Mouse (Mus musculus): ENCODE results near the gene Slc35f6.

The Slc35f6 gene

DNA sequence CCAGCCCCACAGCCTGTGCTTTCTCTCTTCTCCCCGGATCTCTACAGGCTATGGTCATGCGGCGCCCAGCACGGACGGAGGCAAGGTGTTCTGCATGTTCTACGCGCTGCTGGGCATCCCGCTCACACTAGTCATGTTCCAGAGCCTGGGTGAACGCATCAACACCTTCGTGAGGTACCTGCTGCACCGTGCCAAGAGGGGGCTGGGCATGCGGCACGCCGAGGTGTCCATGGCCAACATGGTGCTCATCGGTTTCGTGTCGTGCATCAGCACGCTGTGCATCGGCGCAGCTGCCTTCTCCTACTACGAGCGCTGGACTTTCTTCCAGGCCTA, 25.9 kb upstream of the Slc35f6 start:
- no peak for DNase-seq

DNA sequence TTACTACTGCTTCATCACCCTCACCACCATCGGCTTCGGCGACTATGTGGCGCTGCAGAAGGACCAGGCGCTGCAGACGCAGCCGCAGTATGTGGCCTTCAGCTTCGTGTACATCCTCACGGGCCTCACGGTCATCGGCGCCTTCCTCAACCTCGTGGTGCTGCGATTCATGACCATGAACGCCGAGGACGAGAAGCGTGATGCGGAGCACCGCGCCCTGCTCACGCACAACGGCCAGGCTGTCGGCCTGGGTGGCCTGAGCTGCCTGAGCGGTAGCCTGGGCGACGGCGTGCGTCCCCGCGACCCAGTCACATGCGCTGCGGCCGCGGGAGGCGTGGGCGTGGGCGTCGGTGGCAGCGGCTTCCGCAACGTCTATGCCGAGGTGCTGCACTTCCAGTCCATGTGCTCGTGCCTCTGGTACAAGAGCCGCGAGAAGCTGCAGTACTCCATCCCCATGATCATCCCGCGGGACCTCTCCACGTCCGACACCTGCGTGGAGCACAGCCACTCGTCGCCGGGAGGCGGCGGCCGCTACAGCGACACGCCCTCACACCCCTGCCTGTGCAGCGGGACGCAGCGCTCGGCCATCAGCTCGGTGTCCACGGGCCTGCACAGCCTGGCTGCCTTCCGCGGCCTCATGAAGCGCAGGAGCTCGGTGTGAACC, 25.4 kb upstream of the Slc35f6 start:
- peak; percentile 24 for DNase-seq

DNA sequence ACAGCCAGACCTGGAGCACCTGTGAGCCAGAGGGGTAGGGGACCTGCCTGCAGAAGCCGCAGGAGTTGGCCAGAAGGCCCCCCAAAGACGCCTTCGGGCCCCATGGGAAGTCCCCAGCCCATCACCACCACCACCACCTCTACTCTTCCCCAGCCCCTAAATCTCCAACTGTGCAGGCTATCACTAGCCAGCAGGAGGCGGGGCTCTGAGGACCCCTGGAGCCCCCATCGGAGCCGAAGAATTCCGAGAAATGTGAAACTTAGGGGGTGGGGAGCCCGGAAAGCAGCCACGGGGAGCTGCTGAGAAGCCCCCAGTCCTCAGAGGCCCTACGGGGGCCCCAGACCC, 24.9 kb upstream of the Slc35f6 start:
- no peak for DNase-seq

DNA sequence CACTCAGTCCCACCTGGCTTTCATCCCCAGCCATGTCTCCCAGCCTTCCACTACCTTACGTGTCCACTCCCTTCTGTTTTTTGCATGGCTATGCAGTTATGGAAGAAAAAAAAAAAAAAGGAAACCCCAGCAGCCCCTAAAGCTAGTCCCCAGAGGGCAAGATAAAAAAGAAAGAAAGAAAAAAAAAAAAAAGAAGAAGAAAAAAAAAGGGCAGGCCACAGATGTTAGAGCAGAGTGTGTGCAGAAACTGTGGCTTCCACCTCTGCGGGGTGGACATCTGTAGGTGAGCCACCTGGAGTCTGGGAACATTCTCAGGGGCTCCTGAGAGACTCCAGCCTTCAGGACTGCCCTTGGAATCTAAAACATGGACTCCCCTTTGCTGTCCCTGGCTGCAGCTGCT, 24.4 kb upstream of the Slc35f6 start:
- no peak for DNase-seq

DNA sequence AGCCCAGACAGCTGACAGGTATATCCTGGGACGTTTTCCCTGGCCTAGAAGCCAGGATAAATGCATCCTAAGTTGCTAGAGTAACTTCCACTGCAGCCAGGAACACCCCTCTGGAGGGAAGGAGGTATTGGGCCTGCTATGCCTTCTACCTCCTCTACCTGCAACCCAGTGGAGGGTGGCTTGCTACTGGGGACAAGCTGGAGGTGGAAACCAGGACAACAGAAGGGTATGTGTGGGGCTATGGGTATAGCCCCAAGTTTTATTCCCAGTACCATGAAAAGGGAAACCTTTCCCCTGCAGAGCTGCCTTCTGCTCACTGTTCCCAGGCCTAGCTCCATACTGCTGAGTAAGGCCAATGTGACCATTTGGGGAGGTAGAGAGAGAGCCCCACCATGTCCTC, 23.4 kb upstream of the Slc35f6 start:
- no peak for DNase-seq

DNA sequence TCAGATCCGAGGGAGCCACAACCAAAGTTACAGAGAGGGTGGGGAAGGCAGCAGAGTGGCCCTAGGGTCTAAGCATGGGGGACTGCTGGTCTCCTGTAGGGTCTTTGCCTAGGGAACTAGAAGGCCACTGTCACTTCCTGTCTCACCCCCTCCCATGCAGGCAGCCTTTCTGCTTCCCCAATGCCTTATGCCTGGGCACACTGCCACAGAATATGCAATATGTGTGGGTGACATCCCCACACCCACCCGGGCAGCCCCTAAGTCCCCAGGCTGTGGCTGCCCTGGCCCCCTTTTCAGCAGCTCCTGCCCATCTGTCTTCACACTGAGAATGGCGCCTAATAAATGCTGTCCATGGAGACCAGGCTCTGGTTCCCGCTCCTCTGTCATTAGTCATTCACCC, 22.8 kb upstream of the Slc35f6 start:
- no peak for DNase-seq

DNA sequence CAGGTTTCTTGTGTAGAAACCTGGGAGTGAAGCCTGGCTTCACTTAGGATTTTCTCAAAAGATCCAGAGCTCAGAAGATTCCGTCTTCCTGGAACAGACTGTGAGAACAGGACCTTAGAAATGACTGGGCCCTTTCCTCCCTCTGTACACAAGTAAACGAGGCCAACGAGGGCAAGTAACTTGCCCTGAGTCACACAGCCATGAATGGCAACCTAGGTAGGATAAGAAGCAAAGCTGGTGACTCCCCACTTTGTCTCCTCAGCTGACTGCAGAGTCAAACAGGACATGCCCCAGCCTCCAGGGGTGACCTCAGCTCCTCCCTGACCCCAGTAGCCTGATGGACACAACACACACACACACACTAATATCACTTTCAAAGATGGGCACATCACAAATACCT, 22.4 kb upstream of the Slc35f6 start:
- DNase-seq = no peak

DNA sequence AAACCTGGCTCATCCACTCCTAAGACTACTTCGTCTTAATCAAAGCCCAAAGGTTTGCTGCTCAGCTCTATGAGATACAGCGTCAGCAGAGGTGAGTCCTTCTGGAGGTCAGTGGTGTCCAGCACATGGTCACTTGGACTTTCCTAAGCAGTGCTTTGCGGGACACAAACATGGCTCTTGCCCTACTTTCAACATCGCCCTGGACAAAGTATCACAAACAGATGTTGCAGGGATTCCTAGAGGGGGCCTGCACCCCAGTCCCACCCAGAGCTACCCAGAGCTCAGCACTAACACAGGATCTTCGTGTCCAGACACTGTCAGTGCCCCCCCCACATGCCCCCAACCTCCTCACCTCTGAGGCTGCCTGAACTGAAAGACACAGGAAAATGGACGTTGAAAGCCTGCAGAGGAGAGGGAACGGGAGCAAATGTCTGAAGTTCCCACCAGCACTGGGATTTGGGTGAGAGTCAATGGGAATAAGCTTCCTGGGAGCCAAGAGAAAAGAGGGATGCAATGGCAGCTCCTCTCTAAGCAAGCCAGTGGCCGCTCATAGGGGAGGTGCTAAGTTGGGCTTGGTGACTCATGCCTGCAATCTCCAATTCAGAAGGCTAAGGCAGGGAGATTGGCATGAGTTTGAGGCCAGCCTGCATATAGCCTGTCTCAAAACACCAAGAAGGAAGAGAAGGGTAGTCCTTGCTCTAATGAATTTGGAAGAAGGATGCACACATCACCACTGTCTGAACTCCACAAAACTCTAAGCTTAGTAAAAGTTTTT, 21.2 kb upstream of the Slc35f6 start:
- DNase-seq = no peak

DNA sequence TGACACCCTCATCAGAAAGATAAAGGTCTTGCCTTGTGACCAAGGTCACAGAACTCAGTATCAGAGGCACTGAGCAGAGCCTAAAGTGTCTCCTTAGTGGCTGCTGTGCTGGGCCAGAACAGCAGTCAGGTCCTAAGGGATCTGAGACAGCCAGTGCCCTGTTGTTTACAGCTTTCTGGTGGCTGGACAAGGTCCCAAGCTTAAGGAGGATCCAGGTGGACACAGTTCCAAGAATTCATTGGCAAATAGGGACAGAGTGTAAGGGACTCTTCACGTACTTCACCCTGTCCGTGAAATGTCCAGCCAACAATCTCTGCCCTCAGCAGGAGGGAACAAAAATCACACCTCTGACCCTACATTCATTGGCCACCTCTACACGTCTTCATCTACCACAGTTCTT, 19.2 kb upstream of the Slc35f6 start:
- no peak for DNase-seq

DNA sequence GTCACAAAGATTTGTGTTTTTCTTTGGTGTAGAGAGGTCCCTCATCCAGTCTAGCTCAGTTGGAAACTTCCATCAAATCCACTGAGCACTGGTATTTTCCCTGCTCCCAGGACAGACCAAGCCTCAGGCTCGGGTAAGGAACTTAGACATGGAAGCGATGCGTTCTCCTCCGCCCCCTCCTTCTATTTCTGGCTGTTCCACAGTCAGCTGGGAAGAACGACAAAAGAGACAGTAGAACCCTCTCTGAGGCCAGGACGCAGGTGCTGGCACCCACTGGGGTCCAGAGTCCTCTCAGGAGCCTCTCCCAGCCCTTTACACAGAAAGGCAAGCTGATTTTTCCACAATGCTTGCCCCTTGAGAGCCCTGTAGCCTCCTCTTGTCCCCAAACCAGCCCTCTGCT, 17.3 kb upstream of the Slc35f6 start:
- DNase-seq = no peak

DNA sequence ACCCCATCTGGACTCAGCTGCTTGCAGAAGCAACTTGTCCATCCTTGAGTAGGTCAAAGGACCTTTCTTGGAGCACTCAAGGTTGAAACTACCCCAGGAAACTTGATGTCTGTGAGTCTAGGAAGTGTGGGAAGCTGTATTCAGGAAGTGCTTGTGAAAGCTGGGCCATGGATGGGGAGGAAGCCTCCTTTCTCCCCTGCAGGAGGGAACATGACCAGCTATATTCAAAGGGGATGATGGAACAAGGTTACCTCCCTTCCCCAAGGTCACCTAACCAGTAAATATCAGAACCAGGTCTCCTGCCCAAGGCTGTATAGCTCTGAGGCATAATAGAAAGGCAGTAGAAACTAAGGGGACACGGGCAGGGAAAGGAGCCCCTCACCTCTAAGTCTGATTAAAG, 15.6 kb upstream of the Slc35f6 start:
- no peak for DNase-seq

DNA sequence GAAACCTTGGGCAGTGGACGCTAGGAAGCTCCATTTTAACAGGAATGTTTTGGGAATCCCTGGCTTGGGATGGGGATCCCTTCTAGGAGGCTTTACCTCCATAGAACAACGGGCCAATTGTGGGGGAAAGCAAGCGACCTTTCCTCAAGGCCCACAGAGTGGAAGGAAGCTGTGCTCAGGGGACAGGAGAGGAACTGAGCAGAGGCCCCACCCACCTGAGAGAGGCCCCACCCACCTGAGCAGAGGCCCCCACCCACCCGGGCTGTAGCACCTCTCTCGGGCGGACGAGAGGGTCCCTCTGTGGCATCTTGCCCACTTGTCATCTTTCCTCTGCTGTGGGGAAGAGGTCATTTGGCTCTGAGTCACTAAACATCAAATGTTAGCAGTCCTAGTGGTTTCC, 10.7 kb upstream of the Slc35f6 start:
- no peak for DNase-seq

DNA sequence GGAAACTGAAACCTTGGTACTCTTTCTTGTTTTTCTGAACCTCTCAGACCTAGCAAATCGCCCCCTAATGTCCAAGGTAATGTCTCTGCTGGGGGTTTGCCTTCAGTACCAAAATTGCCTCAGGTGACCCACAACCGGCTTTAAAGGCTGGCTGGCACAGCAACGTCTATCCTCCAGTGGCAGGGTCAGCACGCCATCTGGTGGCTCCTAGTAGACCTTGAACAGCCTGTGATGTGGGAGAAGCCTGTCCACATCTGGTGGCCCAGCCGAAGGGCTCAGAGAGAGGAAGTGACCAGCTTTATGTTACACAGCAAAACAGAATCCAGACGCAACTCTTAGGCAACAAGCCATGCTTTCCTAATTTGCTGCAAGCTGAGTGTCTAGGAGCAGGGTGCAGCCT, 9.7 kb upstream of the Slc35f6 start:
- peak; percentile 83 for DNase-seq

DNA sequence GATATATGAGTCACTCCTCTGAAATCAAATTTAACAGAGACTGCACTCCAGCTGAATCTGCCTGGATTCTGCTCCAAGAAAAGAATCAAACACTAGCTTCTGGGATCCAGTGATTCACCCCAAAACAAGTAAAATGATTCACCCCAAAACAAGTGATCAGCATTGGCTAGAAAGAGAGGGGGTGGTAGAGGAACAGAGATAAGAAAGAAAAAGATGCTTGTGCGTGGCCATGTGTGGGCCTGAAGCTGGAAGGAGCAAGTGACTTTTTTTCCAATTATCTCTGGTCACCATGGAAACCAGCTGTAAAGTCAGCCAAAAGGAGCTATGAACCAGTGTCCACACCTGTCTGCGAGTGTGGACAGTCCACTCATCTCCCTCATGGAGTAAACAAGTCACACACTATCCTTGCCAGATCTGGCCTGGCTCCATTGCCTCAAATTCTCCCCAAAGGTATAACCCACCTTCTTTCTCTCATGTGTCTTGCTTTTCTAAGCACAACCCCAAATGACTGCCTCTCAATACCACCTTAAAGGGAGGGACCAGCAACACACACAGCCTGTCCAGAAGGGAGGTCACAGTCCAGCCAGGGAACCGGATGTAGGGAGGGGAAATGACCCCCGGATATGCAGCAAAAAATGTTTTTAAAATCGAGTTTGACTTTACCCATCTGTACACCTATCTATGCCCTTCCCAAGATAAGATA, 4.1 kb upstream of the Slc35f6 start:
- DNase-seq = peak; percentile 53

DNA sequence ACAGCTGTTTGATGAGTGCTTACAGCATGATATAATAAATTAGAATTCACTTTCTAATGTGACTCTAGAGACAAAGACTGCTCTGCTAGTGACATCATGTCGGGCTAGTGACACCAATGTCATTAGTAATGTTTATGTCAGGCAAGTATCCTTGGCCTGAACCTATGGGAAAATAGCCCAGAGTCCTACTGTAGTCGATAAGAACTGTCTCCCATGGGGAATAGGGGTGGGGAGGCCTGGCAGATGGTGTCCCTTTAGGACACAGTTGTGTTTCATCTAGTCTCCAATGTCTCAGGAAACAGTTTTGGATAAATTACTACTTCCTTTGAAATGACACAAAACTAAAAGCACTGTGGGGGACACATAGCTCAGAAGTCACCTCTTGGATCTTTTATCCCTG, 1.7 kb upstream of the Slc35f6 start:
- no peak for DNase-seq

DNA sequence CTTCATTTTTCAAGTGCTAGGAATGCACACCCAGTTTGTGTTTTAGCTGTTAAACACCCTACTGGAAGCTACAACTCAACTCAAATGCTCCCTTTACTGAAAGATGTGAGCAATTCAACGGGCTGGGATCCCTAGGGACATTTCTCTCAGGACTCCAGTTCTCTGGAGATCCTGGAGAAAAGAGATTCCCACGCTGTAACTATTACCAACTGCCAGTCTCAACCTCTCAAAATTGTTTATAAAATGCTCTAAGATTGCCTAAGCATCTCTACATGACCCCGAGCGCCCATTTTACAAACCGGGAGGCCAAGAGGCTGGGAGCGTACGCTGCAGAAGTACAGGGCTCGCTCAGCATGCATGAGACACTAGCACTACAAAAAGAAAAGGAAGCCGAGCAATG, 337 bp upstream of the Slc35f6 start:
- DNase-seq = no peak

DNA sequence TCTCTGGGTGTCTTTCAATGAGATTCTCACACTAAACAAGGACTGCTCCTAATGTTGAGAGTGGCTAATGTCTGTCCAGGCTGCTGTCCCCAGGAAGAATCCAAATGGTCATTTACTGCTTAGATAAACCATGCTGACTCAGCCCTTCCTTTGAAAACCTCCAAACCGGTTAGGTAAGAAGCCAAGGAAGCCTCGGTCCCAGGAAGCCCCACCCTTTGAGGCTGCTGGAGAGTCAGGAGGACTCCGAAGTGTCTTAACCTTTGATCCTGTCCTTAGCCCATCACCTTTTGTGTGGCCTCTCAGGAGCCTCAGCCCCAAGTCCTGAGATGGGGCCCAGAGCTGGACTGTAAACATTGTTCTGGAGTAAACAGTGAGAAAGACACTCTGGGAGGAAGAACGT, 1.8 kb downstream of the Slc35f6 start:
- no peak for DNase-seq

DNA sequence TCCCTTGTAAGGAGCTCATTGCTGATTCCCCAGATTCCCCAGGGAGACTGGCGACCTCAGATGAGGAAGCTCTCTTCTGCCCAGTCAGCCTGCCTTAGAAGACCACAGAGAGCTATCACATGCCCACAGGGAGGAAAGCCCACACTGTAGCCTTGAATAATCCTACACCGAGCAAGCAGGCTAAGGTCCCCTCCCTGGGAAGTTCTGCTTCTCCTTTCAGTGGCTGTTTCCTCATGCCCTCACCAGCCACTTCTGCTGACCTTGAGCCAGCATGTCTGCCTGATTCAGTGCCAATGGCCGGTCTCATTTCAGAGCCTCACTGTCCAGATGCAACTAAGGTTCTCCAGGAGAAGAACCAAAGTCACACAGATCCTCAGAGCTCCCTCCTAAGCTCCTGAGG, 3.0 kb downstream of the Slc35f6 start:
- DNase-seq = peak; percentile 81

DNA sequence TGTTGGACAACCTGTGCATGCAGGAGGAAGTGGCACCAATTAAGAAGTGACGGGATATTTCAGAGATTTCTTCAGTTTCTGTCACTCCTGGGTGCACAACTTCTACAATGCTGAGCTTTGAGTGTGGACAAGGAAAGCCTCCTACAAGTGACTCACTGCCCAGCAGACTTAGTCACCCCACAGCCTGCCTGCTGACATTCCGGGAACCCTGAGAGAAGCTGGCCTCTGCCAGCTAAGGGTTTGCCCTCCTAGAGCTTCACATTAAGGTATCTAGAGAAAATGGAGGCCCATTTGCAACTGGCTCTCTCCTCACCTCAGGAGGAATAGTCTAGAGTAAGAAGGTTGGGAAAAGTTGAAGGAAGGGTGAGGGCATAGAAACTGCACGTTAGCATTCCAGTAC, 3.8 kb downstream of the Slc35f6 start:
- no peak for DNase-seq

DNA sequence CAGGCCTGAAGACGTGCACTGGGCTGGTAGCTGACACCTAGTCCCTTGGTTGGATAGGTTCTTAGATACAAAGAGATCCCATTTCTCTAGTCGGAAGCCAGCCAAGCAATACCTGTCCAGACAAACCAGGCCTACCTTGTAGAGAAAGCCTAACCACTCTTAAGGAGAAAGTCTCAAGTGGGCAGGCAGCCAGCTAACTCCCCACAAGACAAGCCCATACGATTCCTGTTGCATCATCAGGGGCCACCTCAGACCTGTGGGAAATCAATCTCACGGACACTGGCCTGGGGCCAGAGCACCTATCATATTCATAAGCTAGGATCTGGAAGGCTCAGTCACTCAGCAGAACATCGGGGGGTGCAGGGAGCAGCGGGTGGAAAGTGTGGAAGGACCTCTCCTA, 5.5 kb downstream of the Slc35f6 start:
- no peak for DNase-seq

DNA sequence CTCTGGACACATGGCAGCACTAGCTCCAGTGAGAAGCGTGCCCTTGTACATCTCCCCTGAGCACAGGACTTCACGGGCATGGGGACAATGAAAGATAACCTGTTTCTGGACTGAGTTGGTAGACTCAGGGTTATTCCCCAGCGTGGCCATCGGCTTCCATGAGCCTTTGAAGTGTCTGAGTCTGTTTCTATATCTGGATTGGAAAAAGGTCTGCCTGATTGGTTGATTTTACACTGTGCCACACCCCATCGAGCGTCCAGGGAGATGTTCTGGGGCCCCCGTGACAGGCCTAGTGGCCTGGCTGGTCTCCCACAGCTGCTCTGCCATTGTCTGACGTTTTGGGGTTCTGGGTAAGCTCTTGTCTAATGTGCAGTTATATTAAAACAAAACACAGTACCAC, 7.3 kb downstream of the Slc35f6 start:
- DNase-seq = no peak

DNA sequence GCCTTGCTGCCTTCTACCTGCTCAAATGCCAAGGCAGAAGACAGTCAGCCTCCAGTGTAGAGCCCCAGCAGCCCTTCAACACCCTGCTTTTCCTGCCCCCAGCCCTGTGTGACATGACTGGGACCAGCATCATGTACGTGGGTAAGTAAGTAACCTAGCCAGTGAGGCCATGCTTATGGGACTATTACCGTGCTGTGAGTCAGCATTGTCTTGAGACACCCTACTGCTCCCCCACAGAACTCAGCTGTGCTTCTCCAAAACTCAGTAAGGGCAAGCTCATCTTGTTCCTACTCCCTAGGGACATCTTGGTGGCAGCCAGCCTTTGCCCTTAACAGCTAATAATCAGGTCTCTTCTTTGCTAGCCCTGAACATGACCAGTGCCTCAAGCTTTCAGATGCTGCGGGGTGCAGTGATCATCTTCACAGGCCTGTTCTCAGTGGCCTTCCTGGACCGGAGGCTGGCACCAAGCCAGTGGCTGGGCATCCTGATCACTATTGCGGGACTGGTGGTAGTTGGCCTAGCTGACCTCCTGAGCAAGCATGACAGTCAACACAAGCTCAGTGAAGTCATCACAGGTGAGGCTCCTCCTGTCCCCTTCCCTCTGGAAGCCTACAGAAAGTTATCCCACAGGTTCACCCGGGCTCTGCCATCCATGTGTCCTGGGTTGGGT, 7.9 kb downstream of the Slc35f6 start:
- DNase-seq = no peak

DNA sequence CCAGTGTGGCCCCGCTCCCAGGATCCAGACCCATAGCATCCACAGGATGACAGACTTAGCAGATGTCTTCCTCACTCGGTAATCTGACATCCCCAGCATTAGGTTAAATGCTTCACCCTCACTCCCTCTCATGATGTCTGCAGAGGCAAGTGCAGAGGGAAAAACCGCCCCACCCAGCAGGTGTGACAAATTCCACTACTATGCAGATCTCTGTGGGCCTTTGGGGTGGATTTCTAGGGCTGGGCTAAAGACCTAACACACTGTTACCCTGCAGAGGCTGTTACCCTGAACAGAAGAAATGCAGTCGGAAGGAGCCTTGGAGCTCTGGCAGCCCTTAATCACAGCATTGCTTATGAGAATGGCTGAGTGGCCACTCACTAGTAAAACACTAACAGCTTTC, 11.3 kb downstream of the Slc35f6 start:
- DNase-seq = no peak

DNA sequence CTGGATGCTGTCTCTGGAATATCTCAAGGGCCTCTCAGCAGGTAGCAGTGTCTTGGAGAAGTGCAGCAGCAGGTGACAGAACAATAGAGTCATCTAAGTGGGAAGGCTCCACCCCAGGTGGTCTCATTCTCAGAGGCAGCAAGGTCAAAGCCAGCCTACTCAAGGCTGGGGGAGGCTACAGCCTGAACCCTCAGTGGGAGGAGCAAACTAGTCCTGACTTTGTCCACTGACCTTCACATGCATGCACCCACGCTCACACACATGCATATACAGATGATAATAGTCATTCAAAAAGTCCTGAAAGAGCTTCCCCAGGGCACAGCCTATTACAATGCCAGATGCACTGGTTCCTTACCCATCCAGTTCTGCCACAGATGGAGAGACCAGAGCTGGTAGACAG, 12.5 kb downstream of the Slc35f6 start:
- DNase-seq = no peak
